Mouse (Mus musculus): ENCODE results near the gene Kmt5c. TPM values are rescaled to one million over a fixed set of nuclear protein-coding genes. Genes with fewer than 3 reads are reported as not detected.

Gene Kmt5c
- polyA plus RNA-seq, 1 experiment = 67.8 TPM

GRCm38 (mm10) chr7:4741672-4742481 is 2.0 kb downstream of the Kmt5c start:
- Histone ChIP-seq H3K4me3 (replicated peaks) (peak overlapping the region; percentile 89), H3K4me1 (ENCODE audit: control insufficient read depth) (peaks cover 82% of the 10 kb centered on the region), H3K36me3 (ENCODE audit: control insufficient read depth) (peaks cover 51% of the 10 kb centered on the region), H3K9me3 (ENCODE audit: control insufficient read depth, low read length) (no peaks in the 10 kb centered on the region), H3K27me3 (ENCODE audit: control insufficient read depth) (no peaks in the 10 kb centered on the region)
- TF ChIP-seq TAL1 (IDR thresholded peaks at IDR 0.05; ENCODE audit: low read length) (no peak), GATA1 (IDR thresholded peaks at IDR 0.05; ENCODE audit: low read length) (peak; percentile 29; the same call in 1 of the 2 replicates)

- no peaks in the 10 kb centered on the region for H3K9me3 ChIP-seq (ENCODE audit: control insufficient read depth, low read length)
- TF ChIP-seq TAL1 (IDR thresholded peaks at IDR 0.05; ENCODE audit: low read length) (no peak), GATA1 (IDR thresholded peaks at IDR 0.05; ENCODE audit: low read length) (no peak)
- peak overlapping the region; percentile 89 for H3K4me3 ChIP-seq (replicated peaks)
- peaks cover 86% of the 10 kb centered on the region for H3K4me1 ChIP-seq (ENCODE audit: control insufficient read depth)
- peaks cover 55% of the 10 kb centered on the region for H3K36me3 ChIP-seq (ENCODE audit: control insufficient read depth)
- no peaks in the 10 kb centered on the region for H3K27me3 ChIP-seq (ENCODE audit: control insufficient read depth)
These were observed 2.5 kb downstream of the Kmt5c start for GRCm38 (mm10) chr7:4742482-4742819.

- Histone ChIP-seq H3K4me1 (ENCODE audit: control insufficient read depth) (peaks cover 95% of the 10 kb centered on the region), H3K36me3 (ENCODE audit: control insufficient read depth) (peaks cover 62% of the 10 kb centered on the region)
These were observed 3.4 kb downstream of the Kmt5c start for GRCm38 (mm10) chr7:4743354-4743753.

GRCm38 (mm10) chr7:4744886-4745285 is 5.0 kb downstream of the Kmt5c start:
- no peak for TF ChIP-seq GATA1 (IDR thresholded peaks at IDR 0.05; ENCODE audit: low read length)
- peak; percentile 8; the same call in 1 of the 3 replicates for TF ChIP-seq TAL1 (IDR thresholded peaks at IDR 0.05; ENCODE audit: low read length)
- H3K9me3 ChIP-seq (ENCODE audit: control insufficient read depth, low read length) = no peaks in the 10 kb centered on the region
- peak overlapping the region; percentile 27 for H3K4me3 ChIP-seq (replicated peaks)
- H3K27me3 ChIP-seq (ENCODE audit: control insufficient read depth) = no peaks in the 10 kb centered on the region
- H3K36me3 ChIP-seq (ENCODE audit: control insufficient read depth) = peaks cover 78% of the 10 kb centered on the region
- H3K4me1 ChIP-seq (ENCODE audit: control insufficient read depth) = peaks cover 97% of the 10 kb centered on the region

More at GRCm38 (mm10) chr7:4743354-4743753, 3.4 kb downstream of the Kmt5c start:
- Histone ChIP-seq H3K4me3 (replicated peaks) (peak overlapping the region; percentile 89), H3K9me3 (ENCODE audit: control insufficient read depth, low read length) (no peaks in the 10 kb centered on the region), H3K27me3 (ENCODE audit: control insufficient read depth) (no peaks in the 10 kb centered on the region)
- TF ChIP-seq GATA1 (IDR thresholded peaks at IDR 0.05; ENCODE audit: low read length) = peak; percentile 74
- peak; percentile 77 for TF ChIP-seq TAL1 (IDR thresholded peaks at IDR 0.05; ENCODE audit: low read length)

GRCm38 (mm10) chr7:4746326-4746980 is 6.5 kb downstream of the Kmt5c start:
- H3K9me3 ChIP-seq (ENCODE audit: control insufficient read depth, low read length) = no peaks in the 10 kb centered on the region
- peaks cover 99% of the 10 kb centered on the region for H3K4me1 ChIP-seq (ENCODE audit: control insufficient read depth)
- H3K36me3 ChIP-seq (ENCODE audit: control insufficient read depth) = peaks cover 92% of the 10 kb centered on the region
- H3K4me3 ChIP-seq (replicated peaks) = peak overlapping the region; percentile 49
- TF ChIP-seq GATA1 (IDR thresholded peaks at IDR 0.05; ENCODE audit: low read length) (no peak), TAL1 (IDR thresholded peaks at IDR 0.05; ENCODE audit: low read length) (no peak)
- H3K27me3 ChIP-seq (ENCODE audit: control insufficient read depth) = no peaks in the 10 kb centered on the region

- H3K27me3 ChIP-seq (ENCODE audit: control insufficient read depth) = no peaks in the 10 kb centered on the region
- H3K9me3 ChIP-seq (ENCODE audit: control insufficient read depth, low read length) = no peaks in the 10 kb centered on the region
- H3K4me3 ChIP-seq (replicated peaks) = peak overlapping the region; percentile 49
- peaks cover 99% of the 10 kb centered on the region for H3K4me1 ChIP-seq (ENCODE audit: control insufficient read depth)
- TF ChIP-seq GATA1 (IDR thresholded peaks at IDR 0.05; ENCODE audit: low read length) = peak; percentile 64
- TF ChIP-seq TAL1 (IDR thresholded peaks at IDR 0.05; ENCODE audit: low read length) = peak; percentile 61
- peaks cover 90% of the 10 kb centered on the region for H3K36me3 ChIP-seq (ENCODE audit: control insufficient read depth)
These were observed 7.4 kb downstream of the Kmt5c start for GRCm38 (mm10) chr7:4747156-4747899.

- H3K4me3 ChIP-seq (replicated peaks) = peak overlapping the region; percentile 49
- H3K9me3 ChIP-seq (ENCODE audit: control insufficient read depth, low read length) = no peaks in the 10 kb centered on the region
- TF ChIP-seq GATA1 (IDR thresholded peaks at IDR 0.05; ENCODE audit: low read length) = no peak
- no peak for TF ChIP-seq TAL1 (IDR thresholded peaks at IDR 0.05; ENCODE audit: low read length)
- H3K27me3 ChIP-seq (ENCODE audit: control insufficient read depth) = no peaks in the 10 kb centered on the region
- peaks cover 99% of the 10 kb centered on the region for H3K4me1 ChIP-seq (ENCODE audit: control insufficient read depth)
- peaks cover 80% of the 10 kb centered on the region for H3K36me3 ChIP-seq (ENCODE audit: control insufficient read depth)
These were observed 8.4 kb downstream of the Kmt5c start for GRCm38 (mm10) chr7:4748321-4748720.

- Histone ChIP-seq H3K4me3 (replicated peaks) (peak overlapping the region; percentile 11), H3K27me3 (ENCODE audit: control insufficient read depth) (no peaks in the 10 kb centered on the region), H3K36me3 (ENCODE audit: control insufficient read depth) (peaks cover 72% of the 10 kb centered on the region), H3K9me3 (ENCODE audit: control insufficient read depth, low read length) (no peaks in the 10 kb centered on the region), H3K4me1 (ENCODE audit: control insufficient read depth) (peaks cover 96% of the 10 kb centered on the region)
- TF ChIP-seq TAL1 (IDR thresholded peaks at IDR 0.05; ENCODE audit: low read length) = peak; percentile 70
- TF ChIP-seq GATA1 (IDR thresholded peaks at IDR 0.05; ENCODE audit: low read length) = no peak
These were observed 9.3 kb downstream of the Kmt5c start for GRCm38 (mm10) chr7:4749169-4749568.

Measured in erythroblast, embryonic 14.5 days (primary cell).